Mouse (Mus musculus) kidney, adult 9 months (tissue): Measurements from ENCODE around the gene Olfr434.
"Not testable (repeated sequence)": the region's sequence is repeated elsewhere in the genome, so short reads cannot be mapped to it uniquely, and the experiment has no call there.

Experiments
- DNase-seq: peaks from one replicate; pipeline ENCODE4 v3.0.0; 2022

Gene Olfr434

DNA sequence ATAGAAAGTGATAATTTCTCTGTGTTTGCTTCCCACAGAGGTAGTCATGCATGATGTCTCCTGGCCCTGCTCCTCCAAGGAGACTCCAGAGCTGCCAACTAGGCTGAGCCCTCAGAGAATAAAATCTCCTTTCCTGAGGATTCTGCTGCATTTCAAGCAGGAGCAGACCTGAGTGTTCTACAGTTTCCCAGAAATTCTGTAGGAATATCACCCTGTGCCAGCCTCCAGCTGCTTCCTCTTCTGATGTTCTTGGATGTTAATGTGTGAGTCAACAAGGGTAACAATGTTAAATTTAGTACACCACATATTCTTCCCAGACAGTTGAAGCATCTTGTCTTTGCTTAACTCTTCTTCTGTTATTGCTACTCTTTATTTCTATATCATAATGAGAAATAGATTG, at the start of gene Olfr434:
Olfr434 (plus strand) TSS at position 149 of the 400 bp plus-strand sequence.
- DNase-seq = not testable (repeated sequence)

DNA sequence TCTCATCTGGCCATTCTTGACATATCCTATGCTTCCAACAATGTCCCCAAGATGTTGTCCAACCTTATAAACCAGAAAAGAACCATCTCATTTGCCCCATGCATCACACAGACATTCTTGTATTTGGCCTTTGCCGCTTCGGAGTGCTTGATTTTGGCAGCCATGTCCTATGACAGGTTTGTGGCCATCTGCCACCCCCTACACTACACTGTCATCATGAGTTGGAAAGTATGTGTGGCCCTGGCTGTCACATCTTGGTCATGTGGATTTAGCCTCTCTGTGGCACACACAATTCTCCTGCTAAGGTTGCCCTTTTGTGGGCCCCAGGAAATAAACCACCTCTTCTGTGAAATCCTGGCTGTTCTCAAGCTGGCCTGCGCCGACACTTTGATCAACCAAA, 45.6 kb upstream of the Olfr434 start:
- DNase-seq = no peak

DNA sequence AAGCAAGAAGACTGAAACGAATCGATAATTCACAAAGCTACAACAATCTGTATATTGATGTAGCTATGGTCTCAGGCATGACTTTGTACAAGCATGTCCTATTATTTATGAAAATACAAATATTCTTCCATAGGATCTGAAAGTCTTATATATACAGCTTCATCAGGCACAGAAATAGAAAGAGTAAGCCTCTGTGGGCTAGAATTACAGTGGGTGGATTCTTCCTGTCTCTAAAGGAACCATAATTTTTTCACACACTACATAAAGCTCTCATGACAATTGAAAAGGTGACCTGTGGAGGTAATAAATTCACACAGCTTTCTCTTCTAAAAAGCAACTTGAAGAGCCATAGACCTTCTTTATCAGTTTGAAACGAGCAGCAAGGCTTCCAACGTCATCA, 41.0 kb upstream of the Olfr434 start, which contains the start of gene Olfr13:
Olfr13 (plus strand) TSS at position 301 of the 400 bp plus-strand sequence.
- no peak for DNase-seq

DNA sequence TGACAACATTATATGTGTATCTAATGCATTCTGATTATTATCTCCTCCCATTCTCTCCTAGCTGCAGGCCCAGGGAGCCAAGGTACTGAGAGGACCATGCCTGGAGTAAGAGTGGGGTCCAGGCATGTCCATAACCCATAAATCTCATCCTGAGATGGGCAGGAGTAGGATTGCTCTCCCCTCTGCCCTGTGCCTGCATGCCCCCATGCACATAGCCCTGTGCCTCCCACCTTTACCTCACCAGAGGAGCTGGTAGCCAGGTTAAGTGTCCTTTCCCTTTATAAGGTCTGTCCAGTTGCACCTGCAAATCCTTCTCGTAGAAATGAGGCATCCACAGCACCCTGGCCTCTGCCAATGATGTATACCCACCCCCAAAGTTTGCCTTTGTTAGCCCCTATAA, 34.7 kb upstream of the Olfr434 start:
- DNase-seq = no peak

DNA sequence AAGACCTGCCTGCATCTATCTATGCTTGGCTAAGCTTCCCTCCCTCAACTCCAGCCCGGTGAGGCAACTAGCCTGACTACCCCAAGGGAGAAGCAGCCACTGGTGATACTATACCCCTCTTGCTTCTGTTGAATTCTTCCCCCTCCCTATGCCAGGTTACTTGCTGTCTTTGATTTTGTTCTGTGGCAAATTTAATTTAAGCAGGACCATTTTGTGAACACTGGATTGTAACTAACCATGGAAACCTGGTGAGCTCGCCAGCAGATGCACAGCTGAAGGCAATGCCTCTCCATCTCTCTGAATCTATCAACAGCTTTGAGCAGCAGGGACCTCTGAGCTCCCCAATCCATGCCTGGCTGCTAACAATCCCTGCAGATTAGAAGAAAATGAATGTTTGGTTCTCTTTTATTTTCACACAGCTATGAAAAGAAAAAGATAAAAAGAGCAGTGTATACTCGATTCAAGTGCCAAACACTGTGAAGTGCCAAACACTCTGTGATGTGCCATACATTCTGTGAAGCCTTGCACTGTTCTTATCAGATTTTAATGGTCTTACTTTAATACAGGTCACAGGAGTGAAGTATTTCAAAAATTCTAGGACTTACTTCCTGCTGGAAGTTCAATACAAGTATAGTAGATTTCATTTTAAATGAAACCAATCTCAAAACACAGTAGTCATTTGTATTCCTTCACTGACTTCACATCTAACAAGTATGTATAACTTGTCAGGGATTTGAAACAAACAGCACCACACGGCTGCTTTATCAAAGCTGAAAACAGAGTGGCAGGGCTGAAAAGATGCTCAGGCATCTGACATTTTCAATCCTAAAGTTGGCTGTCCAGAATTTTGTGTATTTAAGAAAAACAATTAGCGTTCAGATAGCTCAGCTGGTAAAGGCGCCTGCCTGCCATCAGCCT, 34.0 kb upstream of the Olfr434 start:
- no peak for DNase-seq

DNA sequence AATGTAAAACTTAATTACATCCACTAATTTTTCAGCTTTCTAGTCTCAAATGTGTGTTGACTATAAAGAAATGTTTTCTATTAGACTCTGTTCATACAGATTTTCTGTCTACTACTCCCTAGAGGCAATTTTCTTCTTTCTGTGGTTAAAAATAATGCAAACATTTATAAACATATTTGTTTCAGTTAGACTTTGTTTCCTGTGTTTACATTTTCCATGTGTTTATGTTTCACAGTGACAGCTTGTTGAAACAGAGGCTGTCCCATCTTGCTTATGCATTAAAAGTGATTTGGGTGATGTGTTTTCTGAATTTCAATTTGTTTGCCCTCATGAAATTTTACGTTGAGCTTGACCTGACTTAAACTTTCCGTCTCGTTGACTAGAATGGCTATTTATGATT, 21.8 kb upstream of the Olfr434 start:
- no peak for DNase-seq

DNA sequence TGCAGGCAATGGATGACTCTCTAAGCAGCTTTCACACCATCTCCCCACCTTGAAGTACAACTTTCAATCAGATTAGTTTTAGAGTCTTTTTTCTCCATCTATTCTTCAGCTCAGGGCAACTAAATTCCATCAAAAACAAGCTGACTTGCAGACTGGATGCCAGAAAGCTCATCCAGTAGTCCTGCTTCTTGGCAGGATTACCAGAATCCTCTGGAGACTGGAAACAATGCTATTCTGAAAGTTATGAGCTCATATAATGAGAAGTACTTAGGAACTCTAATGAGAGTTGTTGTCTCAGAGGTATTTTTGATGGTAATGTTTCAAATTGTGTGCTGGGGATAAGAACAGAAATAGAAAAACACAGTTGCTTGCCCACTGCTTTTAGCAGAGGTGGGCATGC, 16.0 kb upstream of the Olfr434 start, which contains the start of gene Olfr435:
Olfr435 (plus strand) TSS at position 366 of the 400 bp plus-strand sequence.
- no peak for DNase-seq

DNA sequence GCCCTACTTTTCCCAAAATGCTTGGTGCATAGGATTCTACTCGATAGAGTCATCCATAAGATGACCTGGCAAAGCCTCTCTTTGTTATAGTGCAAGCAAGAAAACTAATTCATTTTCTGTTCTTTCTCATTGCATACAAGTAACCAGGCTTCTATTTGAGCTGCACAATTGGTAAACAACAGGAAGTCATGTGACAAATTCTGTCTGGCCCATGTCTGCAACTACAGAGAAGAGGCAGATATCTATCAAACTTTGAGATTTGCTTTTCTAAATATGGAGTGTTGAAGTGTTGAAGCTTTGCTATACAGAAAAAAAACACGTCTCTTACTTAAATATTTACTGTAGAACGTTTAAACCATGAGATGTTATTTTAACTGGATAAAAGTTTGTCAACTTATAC, 14.7 kb upstream of the Olfr434 start:
- DNase-seq = no peak

DNA sequence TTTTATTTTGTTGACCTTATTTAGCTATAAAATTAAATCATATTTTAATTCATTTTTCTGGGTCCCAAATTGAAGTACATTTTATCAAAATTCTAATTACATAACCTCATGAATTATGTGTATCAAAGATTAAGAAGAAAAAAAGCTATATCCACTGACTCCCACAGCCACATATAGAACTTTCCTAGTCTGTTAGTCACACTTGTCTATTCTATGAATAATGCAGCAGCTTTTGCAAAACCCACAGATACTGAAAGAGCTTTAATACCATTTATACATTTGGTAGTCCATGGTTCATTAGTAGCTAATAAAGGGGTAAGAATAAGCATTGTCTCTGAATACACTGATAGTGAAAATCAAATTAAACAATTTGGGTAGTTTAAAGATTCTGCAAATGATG, 10.0 kb upstream of the Olfr434 start:
- no peak for DNase-seq

DNA sequence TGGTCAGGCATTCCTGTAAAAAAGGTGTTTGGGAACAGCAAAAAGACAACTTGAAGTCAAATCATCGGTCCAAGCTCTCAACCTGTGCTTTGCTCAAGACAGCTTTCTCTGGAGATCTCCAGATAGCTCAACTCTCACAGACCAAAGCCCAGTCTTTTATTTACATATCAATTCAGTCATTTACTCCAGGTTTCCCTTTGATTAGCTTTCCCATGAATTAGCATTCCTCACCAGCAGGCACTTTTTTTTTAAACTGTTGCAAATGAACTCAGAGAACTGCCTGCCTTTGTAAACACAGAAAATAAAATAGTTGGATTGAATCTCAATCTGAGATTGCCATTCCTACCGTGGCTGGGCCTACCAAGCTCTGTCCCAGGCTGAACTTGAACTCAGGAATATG, 7.5 kb upstream of the Olfr434 start:
- no peak for DNase-seq

DNA sequence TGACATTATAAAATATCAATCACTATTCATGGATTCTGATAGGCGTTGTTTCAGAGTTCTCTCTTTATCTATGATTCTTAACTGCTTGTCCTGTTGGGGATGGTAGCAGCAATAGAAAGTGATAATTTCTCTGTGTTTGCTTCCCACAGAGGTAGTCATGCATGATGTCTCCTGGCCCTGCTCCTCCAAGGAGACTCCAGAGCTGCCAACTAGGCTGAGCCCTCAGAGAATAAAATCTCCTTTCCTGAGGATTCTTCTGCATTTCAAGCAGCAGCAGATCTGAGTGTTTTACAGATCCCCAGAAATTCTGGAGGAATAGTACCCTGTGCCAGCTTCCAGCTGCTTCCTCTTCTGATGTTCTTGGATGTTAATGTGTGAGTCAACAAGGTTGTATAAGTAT, 18.4 kb downstream of the Olfr434 start, which contains the start of gene Olfr47:
Olfr47 (plus strand) TSS at position 275 of the 400 bp plus-strand sequence.
- not testable (repeated sequence) for DNase-seq

DNA sequence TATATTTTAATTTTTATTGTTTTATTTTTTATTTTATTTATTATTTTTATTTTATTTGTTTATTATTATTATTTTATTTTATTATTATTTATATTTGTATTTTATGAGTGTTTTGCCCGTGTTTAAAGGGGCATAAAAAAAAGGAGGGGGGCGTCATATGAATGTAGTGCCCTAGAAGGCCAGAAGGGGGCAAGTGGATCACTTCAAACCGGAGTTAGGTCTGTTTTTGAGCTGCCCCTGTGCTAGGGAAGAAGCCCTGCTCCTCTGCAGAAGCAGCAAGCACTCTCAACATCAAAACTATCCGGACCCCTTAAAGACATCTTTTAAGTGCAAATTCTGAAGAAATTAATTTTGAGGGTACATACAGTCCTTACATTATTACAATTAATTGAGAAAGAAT, 29.2 kb downstream of the Olfr434 start:
- no peak for DNase-seq

DNA sequence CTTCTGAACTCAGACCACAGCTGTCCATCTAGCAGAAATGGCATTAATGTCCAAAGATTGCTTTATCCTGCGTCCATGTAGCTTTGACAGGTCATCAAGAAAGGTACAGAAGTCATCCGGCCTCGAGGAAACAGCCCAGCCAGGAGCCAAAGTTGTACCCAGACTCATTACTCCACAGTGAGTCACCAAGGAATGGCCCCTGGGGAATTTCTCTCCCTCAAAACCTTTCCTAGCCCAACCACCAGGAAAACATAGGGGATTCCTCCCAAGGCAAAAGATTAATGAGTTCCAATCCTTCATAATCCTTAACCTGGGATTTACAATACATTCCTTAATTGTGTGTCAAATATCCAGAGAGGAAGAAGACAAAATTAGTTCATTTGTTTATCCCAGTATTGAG, 34.6 kb downstream of the Olfr434 start:
- DNase-seq = no peak

DNA sequence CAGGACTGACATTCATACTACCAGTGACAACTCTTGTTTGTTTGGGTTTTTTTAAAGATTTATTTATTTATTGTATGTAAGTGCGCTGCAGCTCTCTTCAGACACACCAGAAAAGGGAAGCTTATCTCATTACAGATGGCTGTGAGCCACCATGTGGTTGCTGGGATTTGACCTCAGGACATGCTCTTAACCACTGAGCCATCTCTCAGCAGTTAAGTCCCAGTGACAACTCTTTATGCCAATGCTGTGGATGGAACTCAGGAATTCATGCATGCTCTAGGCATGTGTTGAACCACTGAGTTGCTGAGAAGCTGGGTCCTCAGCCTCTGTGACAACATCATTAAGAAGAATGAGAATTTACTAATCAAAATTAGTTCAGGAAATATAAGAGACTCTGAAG, 40.2 kb downstream of the Olfr434 start:
- DNase-seq = no peak

DNA sequence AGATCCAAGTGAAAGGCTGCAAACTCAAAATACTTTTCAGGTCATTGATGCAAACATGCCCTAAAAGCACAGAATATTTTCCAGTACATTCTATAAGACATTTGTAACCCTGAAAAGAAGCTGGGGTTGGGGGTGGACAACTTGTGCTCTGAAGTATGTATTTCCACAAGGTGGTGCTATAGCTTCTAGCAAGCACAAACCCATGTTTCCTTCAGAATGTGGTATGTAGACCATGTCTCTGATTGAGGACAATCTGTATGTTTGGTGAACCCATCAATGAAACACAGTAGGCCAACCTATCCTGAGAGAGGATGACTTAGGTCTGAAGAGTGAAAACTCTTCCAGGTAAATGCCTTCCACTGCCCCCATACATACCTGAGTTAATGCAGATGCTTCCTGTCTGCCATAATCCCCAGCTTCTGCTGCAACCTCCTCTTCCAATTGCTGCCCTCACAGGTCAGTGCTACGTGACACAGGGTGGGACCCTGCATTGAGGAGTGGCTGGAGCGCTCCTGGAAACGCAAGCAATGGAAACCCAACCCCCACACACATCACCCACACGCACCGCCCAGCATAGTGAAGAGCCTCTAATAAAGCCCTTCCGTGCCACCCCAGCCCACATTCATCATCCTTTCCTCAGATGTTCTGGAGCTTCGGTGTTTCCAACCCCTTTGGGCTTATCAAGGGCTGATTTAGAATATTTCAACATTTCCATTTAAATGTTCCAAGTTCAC, 41.5 kb downstream of the Olfr434 start:
- DNase-seq = peak; percentile 51

DNA sequence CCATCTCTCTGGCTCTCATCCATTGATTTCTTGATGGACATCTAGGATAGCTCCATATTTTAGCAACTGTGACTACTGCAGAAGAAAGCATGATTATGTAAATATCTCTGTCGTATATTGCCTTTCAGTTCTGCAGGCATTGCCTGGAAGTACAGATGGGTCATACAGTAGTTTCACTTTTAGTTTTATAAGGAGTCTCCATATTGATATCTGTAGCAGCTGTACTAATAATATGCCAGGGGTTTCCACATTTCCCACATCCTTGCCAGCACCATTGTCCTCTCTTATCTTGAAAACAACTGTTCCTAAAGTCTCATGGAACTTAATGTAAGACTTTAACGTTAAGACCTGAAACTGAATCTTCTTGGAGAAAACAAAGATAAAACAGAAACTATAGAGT, 47.9 kb downstream of the Olfr434 start:
- DNase-seq = no peak

DNA sequence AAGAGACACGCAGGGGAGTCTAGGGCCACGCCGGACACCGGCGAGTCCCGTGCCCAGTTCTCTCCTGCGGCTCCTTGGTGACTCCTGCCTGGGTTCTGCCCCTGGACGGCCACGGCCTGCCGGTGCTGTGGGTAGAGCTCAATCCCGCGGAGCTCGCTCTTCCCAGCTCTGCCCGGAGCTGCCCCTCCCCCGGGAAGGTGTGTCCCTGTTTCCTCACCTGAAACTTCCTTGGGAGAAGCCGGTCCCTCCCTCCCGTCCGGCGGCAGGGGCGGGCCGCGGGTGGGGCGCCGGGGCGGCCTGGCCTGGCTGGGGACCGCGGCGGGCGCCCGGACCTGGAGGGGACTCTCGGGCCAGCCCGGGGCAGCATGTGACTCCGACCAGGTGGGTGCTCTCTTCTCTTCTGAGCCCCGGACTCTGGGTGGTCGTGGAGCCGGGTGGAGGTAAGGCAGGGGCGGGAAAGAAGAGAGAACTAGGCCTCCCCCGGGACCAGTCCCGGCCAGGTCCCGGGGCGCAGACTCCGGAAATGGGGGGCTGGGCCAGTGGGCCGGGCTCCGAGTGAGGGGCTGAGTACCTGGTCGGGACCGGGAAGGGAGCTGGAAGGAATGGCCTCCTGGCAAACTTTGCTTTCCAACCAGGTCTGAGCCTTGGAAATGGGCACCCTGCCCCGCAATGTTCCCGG, 52.7 kb downstream of the Olfr434 start, which contains the start of gene Arhgef5:
Arhgef5 (plus strand) TSS at position 220 of the 679 bp plus-strand sequence.
- peak; percentile 92 for DNase-seq

DNA sequence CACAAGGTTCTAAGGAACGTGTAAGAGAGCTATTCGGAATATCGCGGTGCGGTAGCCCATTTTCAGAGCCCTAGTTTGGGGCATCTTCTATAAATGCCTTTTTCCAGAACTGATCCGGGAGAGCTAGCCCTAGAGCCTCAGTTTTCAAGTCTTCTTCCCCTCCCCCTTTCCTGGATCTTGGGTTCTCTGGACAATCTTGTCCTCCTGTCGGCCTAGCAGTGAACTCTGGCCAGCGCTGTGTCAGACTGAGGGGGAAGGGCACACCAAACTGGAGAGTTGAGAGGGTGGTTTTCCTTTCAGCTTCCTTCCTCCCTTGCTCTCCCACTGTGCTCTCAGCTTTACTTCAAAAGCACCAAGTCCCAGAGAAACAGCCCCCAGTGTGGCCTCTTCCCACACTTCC, 53.5 kb downstream of the Olfr434 start:
- peak; percentile 78 for DNase-seq
